Mouse (Mus musculus) lung, embryonic 14.5 days (tissue): ENCODE data around the gene Nrros. TPM values are rescaled to one million over a fixed set of nuclear protein-coding genes. Genes with fewer than 3 reads are reported as not detected.
A peak's percentile ranks its signal among the peaks of the same experiment; 100 is the strongest.

Source experiments
- ATAC-seq: fragments of 200-750 bp; cut with Nextera tagmentation; 2 replicates; pipeline ENCODE4 v1.8.0; 2017; ENCODE audit warnings: mild to moderate bottlenecking, moderate TSS enrichment, moderate library complexity; ENCODE audit not compliant: insufficient read depth
- DNase-seq: peaks from one replicate; pipeline ENCODE4 v3.0.0-alpha.2; 2015
- H3K27ac ChIP-seq: fragments of 300-500 bp; sonication (generic); 2 replicates; pipeline ENCODE4 v1.5.1; 2014; ENCODE audit warnings: low read depth, mild to moderate bottlenecking, moderate library complexity
- H3K27me3 ChIP-seq: fragments of 300-500 bp; sonication (generic); 2 replicates; pipeline ENCODE4 v1.6.1; 2014; ENCODE audit warnings: low read length, control low read depth; ENCODE audit not compliant: insufficient read depth
- H3K36me3 ChIP-seq: fragments of 300-500 bp; sonication (generic); 2 replicates; pipeline ENCODE4 v1.6.1; 2014; ENCODE audit warnings: control low read depth; ENCODE audit not compliant: insufficient read depth
- H3K4me1 ChIP-seq: fragments of 300-500 bp; sonication (generic); 2 replicates; pipeline ENCODE4 v1.6.1; 2014; ENCODE audit warnings: antibody characterized with exemption, control low read depth; ENCODE audit not compliant: insufficient read depth
- H3K4me2 ChIP-seq: fragments of 300-500 bp; sonication (generic); 2 replicates; pipeline ENCODE4 v1.6.1; 2014; ENCODE audit warnings: mild to moderate bottlenecking
- H3K4me3 ChIP-seq: fragments of 300-500 bp; sonication (generic); 2 replicates; pipeline ENCODE4 v1.5.1; 2014; ENCODE audit warnings: low read depth, low read length
- H3K9ac ChIP-seq: fragments of 300-500 bp; sonication (generic); 2 replicates; pipeline ENCODE4 v1.6.1; 2014
- H3K9me3 ChIP-seq: fragments of 300-500 bp; sonication (generic); 2 replicates; pipeline ENCODE4 v1.6.1; 2016; ENCODE audit warnings: low read depth, low read length, control low read depth
- CTCF ChIP-seq: IDR thresholded peaks from 2 replicates; pipeline ENCODE4 v1.5.1; 2016; ENCODE audit warnings: antibody characterized with exemption, low read depth
- WGBS: fragments of 180-500 bp; shearing (Covaris S2); extraction: QIAGEN DNeasy Blood & Tissue Kit; methylation state at CpG from one replicate; pipeline ENCODE4 v1.1.7; 2014; 5-methylcytosine and 5-hydroxymethylcytosine counted together
- polyA plus RNA-seq: library from polyadenylated mRNA; unstranded; fragments of >200 nt; fragmentation: Nextera tagmentation; extraction: Ambion mirVana; gene quantifications from 2 replicates; pipeline ENCODE4 v1.2.1, GENCODE M21; 2014

The Nrros gene
- polyA plus RNA-seq, result 37.6 and 42.6 TPM in 2 replicates

GRCm38 (mm10) chr16:32165281-32165821 lies at the start of gene Nrros:
Gene Nrros, minus strand, starts transcription at chr16:32165594.
- H3K9ac ChIP-seq, result peak within 1 kb of the TSS; percentile 57
- peaks cover 5% of the 10 kb centered on the region; the same call in 1 of the 2 replicates for H3K27me3 ChIP-seq
- H3K4me1 ChIP-seq, result 0 out of 2 replicates have a peak, but pooled peaks cover 2% of the 10 kb centered on the region
- peak; percentile 71 for DNase-seq
- WGBS, result 2% methylated on average over 25 of the region's 25 CpGs
- no peaks in the 10 kb centered on the region for H3K36me3 ChIP-seq
- no peaks in the 10 kb centered on the region for H3K9me3 ChIP-seq
- H3K4me3 ChIP-seq, result peak within 1 kb of the TSS; percentile 39
- no peak for TF ChIP-seq CTCF
- 0 out of 2 replicates have a peak, but pooled peaks have one; percentile 38 for ATAC-seq
- H3K27ac ChIP-seq, result no peak within 1 kb of the TSS
- H3K4me2 ChIP-seq, result peak within 1 kb of the TSS; percentile 65

DNA sequence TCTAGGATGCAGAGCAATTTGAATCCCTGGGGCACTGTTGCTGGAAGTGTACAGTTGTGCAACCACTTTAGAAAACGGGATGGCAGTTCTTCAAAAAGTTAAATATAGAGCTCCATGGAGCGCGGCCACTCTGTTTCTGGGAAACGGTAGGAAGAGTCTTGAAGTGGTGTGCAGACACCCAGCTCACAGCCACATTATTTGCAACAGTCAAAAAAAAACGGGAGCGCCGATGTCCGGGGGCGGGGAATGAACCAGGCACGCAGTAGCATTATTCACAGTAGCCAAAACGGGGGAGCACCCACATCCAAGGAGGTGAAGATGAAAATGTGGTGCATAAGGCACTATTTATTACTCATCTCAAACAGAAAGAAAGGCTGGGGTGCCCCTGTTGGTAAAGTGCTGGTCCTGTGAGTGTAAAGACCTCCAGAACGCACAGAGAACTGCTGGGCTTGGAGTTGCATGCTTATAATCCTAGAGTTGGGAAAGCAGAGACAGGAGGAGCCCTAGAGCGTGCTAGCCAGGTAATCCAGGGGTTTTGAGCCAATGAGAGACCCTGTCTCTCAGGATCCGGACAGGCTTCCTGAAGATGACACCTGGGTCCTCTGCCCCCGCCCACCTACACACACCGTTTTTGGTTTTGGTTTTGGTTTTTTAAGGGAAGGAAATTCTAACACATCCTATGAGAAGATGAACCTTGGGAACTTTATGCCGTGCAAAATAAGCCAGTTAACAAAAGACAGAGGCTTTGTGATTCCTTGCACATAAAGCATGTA lies 49.6 kb upstream of the Nrros start:
- no peak overlapping the region for H3K9ac ChIP-seq
- no peaks in the 10 kb centered on the region for H3K27me3 ChIP-seq
- DNase-seq (no peak), ATAC-seq (no peak)
- TF ChIP-seq CTCF, result no peak
- H3K4me2 ChIP-seq, result no peak overlapping the region
- H3K4me3 ChIP-seq, result no peak overlapping the region
- H3K9me3 ChIP-seq, result no peaks in the 10 kb centered on the region
- H3K36me3 ChIP-seq, result no peaks in the 10 kb centered on the region
- H3K4me1 ChIP-seq, result no peaks in the 10 kb centered on the region
- H3K27ac ChIP-seq, result no peak overlapping the region
- WGBS, result 70% methylated on average over 17 of the region's 17 CpGs

DNA sequence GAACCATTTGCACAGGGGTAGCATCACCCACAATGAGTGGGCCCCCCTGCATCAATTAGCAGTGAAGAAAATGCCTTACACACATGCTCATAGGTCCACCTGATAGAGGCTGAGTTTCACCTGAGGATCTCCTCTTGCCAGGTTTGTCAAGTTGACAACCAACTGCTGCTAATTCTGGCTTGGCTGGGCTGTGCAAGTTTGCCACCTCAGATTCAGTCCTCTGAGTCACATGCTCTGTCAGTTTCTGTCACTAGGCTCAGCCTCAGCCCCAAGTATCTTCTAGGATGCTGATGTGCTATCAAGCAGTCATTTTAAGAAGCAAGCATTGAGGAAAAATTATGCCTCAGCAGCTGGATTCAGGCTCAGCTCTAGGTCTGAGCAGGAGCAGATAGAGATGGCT lies 48.8 kb upstream of the Nrros start:
- no peak for ATAC-seq
- H3K9ac ChIP-seq, result no peak overlapping the region
- H3K9me3 ChIP-seq, result peaks cover 2% of the 10 kb centered on the region; the same call in 1 of the 2 replicates
- H3K4me1 ChIP-seq, result no peaks in the 10 kb centered on the region
- H3K36me3 ChIP-seq, result no peaks in the 10 kb centered on the region
- H3K4me3 ChIP-seq, result no peak overlapping the region
- TF ChIP-seq CTCF, result no peak
- no peak overlapping the region for H3K27ac ChIP-seq
- no peak for DNase-seq
- no peak overlapping the region for H3K4me2 ChIP-seq
- no peaks in the 10 kb centered on the region for H3K27me3 ChIP-seq

GRCm38 (mm10) chr16:32204902-32205301 lies 39.5 kb upstream of the Nrros start:
- 44% methylated on average over 3 of the region's 3 CpGs for WGBS
- peak; percentile 20 for DNase-seq

DNA sequence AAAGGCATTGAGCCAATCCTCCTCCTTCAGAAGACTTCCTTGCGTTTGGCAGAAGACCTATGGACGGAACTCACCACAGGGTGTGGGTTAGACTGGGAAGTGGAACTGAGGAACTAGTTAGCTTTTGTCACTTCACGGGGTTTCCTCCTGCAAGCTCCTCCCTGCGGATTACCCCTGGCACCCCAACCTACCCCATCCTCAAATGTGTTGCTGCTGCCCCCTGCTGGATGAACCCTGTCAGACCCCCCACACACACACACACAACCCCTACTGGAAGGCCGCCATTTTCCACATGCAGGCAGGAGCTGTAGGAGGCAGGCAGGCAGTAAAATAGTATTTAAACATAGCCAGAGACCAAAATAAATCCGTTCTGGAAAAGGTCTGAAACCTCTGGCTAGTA lies 37.3 kb upstream of the Nrros start:
- WGBS, result 76% methylated on average over 6 of the region's 6 CpGs

More at GRCm38 (mm10) chr16:32204902-32205301, 39.5 kb upstream of the Nrros start:
- peaks cover 2% of the 10 kb centered on the region; the same call in 1 of the 2 replicates for H3K9me3 ChIP-seq
- H3K27ac ChIP-seq, result no peak overlapping the region
- TF ChIP-seq CTCF, result 0 out of 2 replicates have a peak, but pooled peaks have one; percentile 18
- H3K4me3 ChIP-seq, result no peak overlapping the region
- no peaks in the 10 kb centered on the region for H3K4me1 ChIP-seq
- H3K27me3 ChIP-seq, result no peaks in the 10 kb centered on the region
- no peaks in the 10 kb centered on the region for H3K36me3 ChIP-seq
- H3K9ac ChIP-seq, result no peak overlapping the region
- H3K4me2 ChIP-seq, result no peak overlapping the region
- no peak for ATAC-seq

GRCm38 (mm10) chr16:32201004-32201325 lies 35.6 kb upstream of the Nrros start:
- H3K9ac ChIP-seq, result no peak overlapping the region
- DNase-seq, result no peak
- WGBS, result 55% methylated on average over 9 of the region's 9 CpGs

More for the DNA sequence above, 37.3 kb upstream of the Nrros start:
- peak; percentile 51 for TF ChIP-seq CTCF
- DNase-seq (peak; percentile 23), ATAC-seq (no peak)
- Histone ChIP-seq H3K27ac (no peak overlapping the region), H3K9me3 (no peaks in the 10 kb centered on the region), H3K9ac (no peak overlapping the region), H3K4me1 (no peaks in the 10 kb centered on the region), H3K36me3 (no peaks in the 10 kb centered on the region), H3K4me2 (no peak overlapping the region), H3K4me3 (no peak overlapping the region), H3K27me3 (no peaks in the 10 kb centered on the region)

More at GRCm38 (mm10) chr16:32201004-32201325, 35.6 kb upstream of the Nrros start:
- Histone ChIP-seq H3K27ac (peak overlapping the region; percentile 20; the same call in 1 of the 2 replicates), H3K4me3 (no peak overlapping the region), H3K36me3 (no peaks in the 10 kb centered on the region), H3K4me1 (no peaks in the 10 kb centered on the region), H3K27me3 (no peaks in the 10 kb centered on the region), H3K9me3 (no peaks in the 10 kb centered on the region), H3K4me2 (no peak overlapping the region)
- ATAC-seq, result peak; percentile 28; the same call in 1 of the 2 replicates
- no peak for TF ChIP-seq CTCF
